Comparison of ENCODE assay signal across 10 mouse cellular contexts in genomic region chr12:55495114-55495901, GRCm38 (mm10). TPM values are rescaled to one million over a fixed set of nuclear protein-coding genes. Genes with fewer than 3 reads are reported as not detected.
A peak's percentile ranks its signal among the peaks of the same experiment; 100 is the strongest.
DNase-seq lines count a peak whose midpoint lies in the region; ATAC-seq and TF ChIP-seq lines count a peak whose summit lies in the region.
"Had no signal": no experiment of that assay in that cellular context is flagged by ENCODE, and none has a peak within 500 bp of the region (broad histone marks: within the 10 kb centered on the region; RNA-seq: fewer than 3 reads in every experiment).

No protein-coding gene starts in this region.

- peak; percentile 5; the same call in 1 of the 2 replicates for ATAC-seq in intestine, embryonic 14.5 days (replicated peaks; ENCODE audit: low FRiP score, low TSS enrichment, low read depth)
- ATAC-seq in intestine, embryonic 15.5 days, result no peak
- peak; percentile 43 for ATAC-seq in megakaryocyte progenitor cell, adult 5-6 weeks (replicated peaks; ENCODE audit: poor library complexity)
- ATAC-seq in stomach, postnatal 0 days (ENCODE audit: low FRiP score, low TSS enrichment), result peak; percentile 69

- no peak for TF ChIP-seq EP300 in stomach, postnatal 0 days (optimal IDR thresholded peaks at IDR 0.05)

- no peak overlapping the region for H3K27ac ChIP-seq in intestine, embryonic 14.5 days (ENCODE audit: low read depth)
- no peak overlapping the region for H3K27ac ChIP-seq in intestine, embryonic 15.5 days
- H3K27ac ChIP-seq in layer of hippocampus, adult 2 months, result peak overlapping the region; percentile 52; the same call in 1 of the 2 replicates
- peak overlapping the region; percentile 13; the same call in 1 of the 2 replicates for H3K27ac ChIP-seq in stomach, postnatal 0 days (replicated peaks)
- H3K27ac ChIP-seq: embryonic facial prominence, embryonic 12.5 days; macrophage had no signal

- peak; percentile 72 for DNase-seq in intestine, embryonic 14.5 days (ENCODE audit: low spot score)
- DNase-seq in c-Kit-negative CD71-positive TER-119-positive erythroid progenitor cells, embryonic 14.5 days (ENCODE audit: low read depth, low spot score), result peak; percentile 40
- DNase-seq in forelimb bud, embryonic 11.5 days (ENCODE audit: low read depth, low spot score), result peak; percentile 74
- peak; percentile 52 for DNase-seq in layer of hippocampus, adult 2 months (ENCODE audit: low spot score in 2 of 2)
- DNase-seq in stomach, postnatal 0 days (ENCODE audit: low spot score), result peak; percentile 90

- peaks cover 16% of the 10 kb centered on the region for H3K4me1 ChIP-seq in intestine, embryonic 14.5 days (replicated peaks; ENCODE audit: control insufficient read depth, insufficient read depth, low read length)
- H3K4me1 ChIP-seq in intestine, embryonic 15.5 days (replicated peaks), result peaks cover 15% of the 10 kb centered on the region
- H3K4me1 ChIP-seq in E14TG2a.4 (replicated peaks; ENCODE audit: low read depth, low read length), result peaks cover 82% of the 10 kb centered on the region
- peaks cover 4% of the 10 kb centered on the region; the same call in 1 of the 2 replicates for H3K4me1 ChIP-seq in stomach, postnatal 0 days (replicated peaks; ENCODE audit: control insufficient read depth, insufficient read depth)

- no peaks in the 10 kb centered on the region for H3K27me3 ChIP-seq in intestine, embryonic 14.5 days (replicated peaks; ENCODE audit: control insufficient read depth, insufficient read depth, low read length)
- no peaks in the 10 kb centered on the region for H3K27me3 ChIP-seq in intestine, embryonic 15.5 days (replicated peaks)
- H3K27me3 ChIP-seq in E14TG2a.4 (ENCODE audit: insufficient read depth, low read length), result no peaks in the 10 kb centered on the region
- no peaks in the 10 kb centered on the region for H3K27me3 ChIP-seq in stomach, postnatal 0 days (ENCODE audit: control insufficient read depth, insufficient read depth, low read length)
- H3K27me3 ChIP-seq: embryonic facial prominence, embryonic 12.5 days had no signal

- TF ChIP-seq CTCF in E14TG2a.4 (conservative IDR thresholded peaks at IDR 0.05; ENCODE audit: low read length), result peak; percentile 49
- peak; percentile 90 for TF ChIP-seq CTCF in layer of hippocampus, adult 2 months (conservative IDR thresholded peaks at IDR 0.05)
- TF ChIP-seq CTCF in stomach, postnatal 0 days (IDR thresholded peaks at IDR 0.05; ENCODE audit: low read depth), result peak; percentile 86

- no peaks in the 10 kb centered on the region for H3K9me3 ChIP-seq in intestine, embryonic 14.5 days (ENCODE audit: control insufficient read depth, low read length)
- H3K9me3 ChIP-seq in intestine, embryonic 15.5 days, result no peaks in the 10 kb centered on the region
- no peaks in the 10 kb centered on the region for H3K9me3 ChIP-seq in E14TG2a.4 (ENCODE audit: low read length)
- no peaks in the 10 kb centered on the region for H3K9me3 ChIP-seq in stomach, postnatal 0 days (ENCODE audit: control insufficient read depth, low read length)
- H3K9me3 ChIP-seq: embryonic facial prominence, embryonic 12.5 days had no signal

- no peak overlapping the region for H3K4me3 ChIP-seq in intestine, embryonic 14.5 days (ENCODE audit: low read depth, low read length)
- H3K4me3 ChIP-seq in intestine, embryonic 15.5 days (replicated peaks), result no peak overlapping the region
- H3K4me3 ChIP-seq in E14TG2a.4 (replicated peaks; ENCODE audit: low read length), result peak overlapping the region; percentile 57
- H3K4me3 ChIP-seq in layer of hippocampus, adult 2 months, result no peak overlapping the region
- no peak overlapping the region for H3K4me3 ChIP-seq in stomach, postnatal 0 days (ENCODE audit: low read depth, low read length)
- H3K4me3 ChIP-seq: embryonic facial prominence, embryonic 12.5 days had no signal

- no peak overlapping the region for H3K9ac ChIP-seq in intestine, embryonic 14.5 days (ENCODE audit: low read length)
- H3K9ac ChIP-seq in intestine, embryonic 15.5 days, result no peak overlapping the region
- H3K9ac ChIP-seq in stomach, postnatal 0 days (ENCODE audit: low read length), result no peak overlapping the region
- H3K9ac ChIP-seq: embryonic facial prominence, embryonic 12.5 days had no signal

- H3K36me3 ChIP-seq in intestine, embryonic 14.5 days (ENCODE audit: control insufficient read depth, insufficient read depth, low read length), result peaks cover 8% of the 10 kb centered on the region
- H3K36me3 ChIP-seq in intestine, embryonic 15.5 days, result no peaks in the 10 kb centered on the region
- peaks cover 26% of the 10 kb centered on the region for H3K36me3 ChIP-seq in E14TG2a.4 (ENCODE audit: insufficient read depth, low read length)
- peaks cover 6% of the 10 kb centered on the region for H3K36me3 ChIP-seq in stomach, postnatal 0 days (ENCODE audit: control insufficient read depth, insufficient read depth, low read length)

- H3K4me2 ChIP-seq in intestine, embryonic 14.5 days (ENCODE audit: low read length), result no peak overlapping the region
- H3K4me2 ChIP-seq in intestine, embryonic 15.5 days (replicated peaks), result no peak overlapping the region
- no peak overlapping the region for H3K4me2 ChIP-seq in stomach, postnatal 0 days (replicated peaks; ENCODE audit: low read depth)
- H3K4me2 ChIP-seq: embryonic facial prominence, embryonic 12.5 days had no signal

- 33% methylated on average over 9 of the region's 9 CpGs for WGBS in intestine, embryonic 14.5 days
- 33% methylated on average over 9 of the region's 9 CpGs for WGBS in intestine, embryonic 15.5 days
- WGBS in stomach, postnatal 0 days, result 22% methylated on average over 9 of the region's 9 CpGs

RNA-seq across cellular contexts. Expression of gene Nfkbia, which starts 2.9 kb away (rescaled TPM):
- 75.3 and 80.3 TPM in 2 replicates for polyA plus RNA-seq in intestine, embryonic 14.5 days (2014; fragmentation: Nextera tagmentation; extraction: Ambion mirVana)
- 72.5 and 74.2 TPM in 2 replicates for polyA plus RNA-seq in intestine, embryonic 15.5 days (2015; fragmentation: Nextera tagmentation; extraction: Ambion mirVana)
- 10 to 100 TPM; 28.1 to 42.5 TPM for total RNA-seq in layer of hippocampus, adult 2 months (2021)
- 40.6 and 85.4 TPM in 2 replicates for total RNA-seq in megakaryocyte progenitor cell, adult 5-6 weeks (2015)
- total RNA-seq in megakaryocyte progenitor cell, adult 5-6 weeks (2017), result 36.4 and 69.6 TPM in 2 replicates
- 110 and 119 TPM in 2 replicates for polyA plus RNA-seq in stomach, postnatal 0 days (2015; fragmentation: Nextera tagmentation; extraction: Ambion mirVana)

Comparison
In these comparisons a context has a peak if more than half of its experiments do, and no peak if none do; other contexts are left out.
1. DNase-seq: peak in every context shown above with its lines; median percentile 90 in stomach, postnatal 0 days; 74 in forelimb bud, embryonic 11.5 days; 72 in intestine, embryonic 14.5 days; 52 in layer of hippocampus, adult 2 months; 40 in c-Kit-negative CD71-positive TER-119-positive erythroid progenitor cells, embryonic 14.5 days.
2. H3K27ac ChIP-seq: peak in layer of hippocampus, adult 2 months (single experiment) and stomach, postnatal 0 days (single experiment); none in intestine, embryonic 14.5 days (single experiment) and intestine, embryonic 15.5 days (single experiment).
3. Peak in every context shown above with its lines, with median percentiles within 50 percentile points of each other: CTCF ChIP-seq.